Mouse (Mus musculus): ENCODE results near the gene Fam171a2. TPM values are rescaled to one million over a fixed set of nuclear protein-coding genes. Genes with fewer than 3 reads are reported as not detected.

Fam171a2 gene
- polyA plus RNA-seq, 1 experiment from 2014 or later = 4.6 TPM

DNA sequence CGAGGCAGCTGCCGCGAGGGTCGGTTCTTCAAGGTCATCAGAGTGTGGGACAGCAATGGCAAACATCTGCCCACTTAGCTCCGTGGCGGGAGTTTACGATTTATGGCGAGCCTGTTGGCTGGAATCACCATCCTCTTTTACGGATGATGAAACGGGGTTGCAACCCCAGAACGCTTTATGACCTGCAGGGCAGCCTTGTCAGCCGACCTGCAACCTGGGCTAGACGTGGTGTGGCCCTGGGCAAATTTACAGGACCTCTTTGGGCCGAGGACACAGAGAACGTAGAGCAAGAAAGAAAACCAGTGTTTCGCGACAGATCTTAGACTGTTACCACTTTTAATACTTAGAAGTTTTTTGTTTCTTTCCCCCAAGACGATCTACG, 39.7 kb downstream of the Fam171a2 start, which contains the start of gene Slc25a39:
Slc25a39 (minus strand) TSS at position 113 of the 382 bp plus-strand sequence.
- WGBS = under 1% methylated on average over 19 of the region's 19 CpGs
- H3K27ac ChIP-seq (replicated peaks in 1 of 2; ENCODE audit: control insufficient read depth in 1 of 2, insufficient read depth in 1 of 2, low read depth in 2 of 2, low read length in 2 of 2) = peak within 1 kb of the TSS; percentile 99
- H3K4me3 ChIP-seq (ENCODE audit: control insufficient read depth in 1 of 2, insufficient read depth in 1 of 2, low read depth in 1 of 2, low read length in 2 of 2) = peak within 1 kb of the TSS; percentile 79 to 88
- H3K9me3 ChIP-seq (ENCODE audit: control insufficient read depth, low read length) = no peaks in the 10 kb centered on the region
- no peak for ATAC-seq (ENCODE audit: insufficient number of reproducible peaks, insufficient read depth, low FRiP score, low read depth)
- peaks cover 33% of the 10 kb centered on the region for H3K36me3 ChIP-seq (ENCODE audit: control insufficient read depth, insufficient read depth, low read length)
- H3K27me3 ChIP-seq (ENCODE audit: control insufficient read depth, insufficient read depth, low read length) = no peaks in the 10 kb centered on the region
- H3K4me2 ChIP-seq (ENCODE audit: low read length) = peak within 1 kb of the TSS; percentile 75
- H3K9ac ChIP-seq (ENCODE audit: low read length) = peak within 1 kb of the TSS; percentile 94
- peaks cover 14 to 25% of the 10 kb centered on the region in 2 experiments for H3K4me1 ChIP-seq (ENCODE audit: control insufficient read depth in 2 of 2, insufficient read depth in 2 of 2, low read length in 2 of 2)

DNA sequence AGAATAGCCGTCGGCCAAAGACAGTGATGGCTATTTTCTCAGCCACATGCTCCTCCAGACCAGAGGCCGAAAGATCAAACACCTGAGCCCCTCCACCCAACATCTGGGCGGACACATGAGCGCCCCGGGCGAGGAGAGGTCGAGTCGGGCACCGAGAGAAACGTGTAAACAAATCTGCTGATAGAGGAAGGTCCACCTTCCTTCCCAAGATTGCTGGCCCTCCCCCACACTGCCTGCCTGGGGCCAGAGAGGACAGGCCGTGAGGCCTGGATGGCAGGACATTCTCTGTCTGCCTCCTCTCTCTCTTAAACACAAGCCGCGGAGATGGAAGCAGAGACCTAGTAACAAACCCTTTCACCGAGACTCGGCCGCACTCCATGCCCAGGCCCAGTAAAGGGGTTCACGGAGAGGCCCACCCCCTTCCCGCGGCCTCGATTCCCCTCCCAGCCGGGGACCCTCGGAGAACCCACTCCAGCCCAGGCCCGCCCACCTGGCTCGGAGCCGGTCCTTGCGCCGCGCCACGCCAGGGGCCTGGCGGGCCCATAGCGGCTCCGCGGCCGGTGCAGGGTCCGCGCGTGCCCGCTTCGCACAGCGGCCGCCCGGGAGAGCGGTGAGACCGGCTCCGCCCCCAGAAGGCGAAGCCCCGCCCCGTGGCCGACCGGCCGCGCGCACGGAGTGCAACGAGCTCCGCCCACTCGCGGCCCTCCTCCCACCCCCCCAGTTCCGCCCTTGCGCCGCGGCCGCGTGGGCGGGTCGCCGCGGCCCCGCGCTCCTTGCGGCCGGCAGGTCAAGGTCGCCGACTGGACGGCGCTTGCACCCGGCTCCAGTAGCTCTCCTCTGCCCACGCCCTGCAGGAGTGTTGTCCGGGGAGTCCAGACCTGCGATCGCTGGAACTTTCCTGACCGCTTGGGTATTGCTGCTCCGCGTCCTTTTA, 40.3 kb downstream of the Fam171a2 start:
- peak; percentile 75 for ATAC-seq (ENCODE audit: insufficient number of reproducible peaks, insufficient read depth, low FRiP score, low read depth)
- under 1% methylated on average over 85 of the region's 85 CpGs for WGBS
- H3K27me3 ChIP-seq (ENCODE audit: control insufficient read depth, insufficient read depth, low read length) = no peaks in the 10 kb centered on the region

DNA sequence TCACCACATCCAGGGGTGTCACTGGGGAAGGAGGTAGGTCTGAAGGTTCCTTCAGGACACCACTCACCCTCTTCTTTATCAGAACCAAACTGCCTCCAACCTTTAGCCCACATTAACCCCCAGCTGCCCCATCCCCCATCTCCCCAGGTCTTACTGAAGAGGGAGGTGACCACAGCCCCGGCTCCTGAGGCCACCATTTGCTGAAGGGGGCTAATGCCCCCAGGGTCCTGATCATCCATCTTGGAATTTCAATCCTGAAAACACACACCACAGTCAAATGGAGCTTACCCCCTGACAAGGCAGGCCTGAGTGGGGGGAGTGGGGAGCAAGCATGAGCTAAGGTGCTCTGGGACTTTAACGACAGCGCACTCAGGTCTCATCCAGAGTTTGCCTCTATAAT, 41.1 kb downstream of the Fam171a2 start:
- Histone ChIP-seq H3K36me3 (ENCODE audit: control insufficient read depth, insufficient read depth, low read length) (peaks cover 41% of the 10 kb centered on the region), H3K9ac (ENCODE audit: low read length) (peak overlapping the region; percentile 94), H3K4me3 (ENCODE audit: control insufficient read depth in 1 of 2, insufficient read depth in 1 of 2, low read depth in 1 of 2, low read length in 2 of 2) (peak overlapping the region; percentile 79 to 88), H3K9me3 (ENCODE audit: control insufficient read depth, low read length) (no peaks in the 10 kb centered on the region), H3K27ac (replicated peaks in 1 of 2; ENCODE audit: control insufficient read depth in 1 of 2, insufficient read depth in 1 of 2, low read depth in 2 of 2, low read length in 2 of 2) (peak overlapping the region; percentile 94 to 99), H3K27me3 (ENCODE audit: control insufficient read depth, insufficient read depth, low read length) (peaks cover 2% of the 10 kb centered on the region; the same call in 1 of the 2 replicates), H3K4me2 (ENCODE audit: low read length) (peak overlapping the region; percentile 75), H3K4me1 (ENCODE audit: control insufficient read depth in 2 of 2, insufficient read depth in 2 of 2, low read length in 2 of 2) (peaks cover 13 to 24% of the 10 kb centered on the region in 2 experiments)
- no peak for ATAC-seq (ENCODE audit: insufficient number of reproducible peaks, insufficient read depth, low FRiP score, low read depth)
- WGBS = 2% methylated on average over 3 of the region's 3 CpGs

More for the DNA sequence above, 40.3 kb downstream of the Fam171a2 start:
- Histone ChIP-seq H3K27ac (replicated peaks in 1 of 2; ENCODE audit: control insufficient read depth in 1 of 2, insufficient read depth in 1 of 2, low read depth in 2 of 2, low read length in 2 of 2) (peak overlapping the region; percentile 99), H3K36me3 (ENCODE audit: control insufficient read depth, insufficient read depth, low read length) (peaks cover 40% of the 10 kb centered on the region), H3K4me2 (ENCODE audit: low read length) (peak overlapping the region; percentile 75), H3K4me3 (ENCODE audit: control insufficient read depth in 1 of 2, insufficient read depth in 1 of 2, low read depth in 1 of 2, low read length in 2 of 2) (peak overlapping the region; percentile 79 to 88), H3K9ac (ENCODE audit: low read length) (peak overlapping the region; percentile 94), H3K4me1 (ENCODE audit: control insufficient read depth in 2 of 2, insufficient read depth in 2 of 2, low read length in 2 of 2) (peaks cover 14 to 25% of the 10 kb centered on the region in 2 experiments), H3K9me3 (ENCODE audit: control insufficient read depth, low read length) (no peaks in the 10 kb centered on the region)

DNA sequence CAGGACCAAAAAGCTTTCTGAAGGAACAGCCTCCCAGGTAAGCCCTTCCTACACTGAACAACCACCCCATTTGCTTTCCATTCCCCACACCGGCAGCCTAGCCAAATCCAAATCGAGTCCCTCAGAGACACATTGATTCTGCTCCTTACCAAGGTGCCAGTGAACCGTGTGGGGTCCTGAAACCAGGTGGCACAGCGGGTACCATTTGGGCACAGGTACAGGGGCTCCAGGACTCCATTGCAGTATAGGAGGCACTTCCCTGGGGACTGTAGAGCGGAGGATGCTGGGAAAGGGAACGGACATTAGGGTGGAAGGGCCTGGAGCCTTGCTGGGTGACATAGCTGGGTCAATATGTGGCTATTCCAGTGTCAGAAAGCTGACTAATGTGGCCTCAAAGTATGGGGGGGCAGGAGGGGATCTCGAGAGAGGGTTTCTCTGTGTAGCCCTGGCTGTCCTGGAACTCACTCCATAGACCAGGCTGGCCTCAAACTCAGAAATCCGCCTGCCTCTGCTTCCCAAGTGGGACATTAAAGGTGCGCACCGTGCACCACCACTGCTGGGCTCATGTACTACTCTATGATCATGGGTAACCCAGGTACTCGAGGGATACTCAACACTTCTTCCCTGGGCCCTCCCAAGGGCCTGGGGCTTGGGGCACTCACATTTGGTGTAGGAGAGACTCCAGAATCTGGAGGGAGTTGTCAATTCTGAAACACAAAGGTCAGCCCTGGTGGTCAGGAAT, 41.8 kb downstream of the Fam171a2 start:
- H3K27ac ChIP-seq (replicated peaks in 1 of 2; ENCODE audit: control insufficient read depth in 1 of 2, insufficient read depth in 1 of 2, low read depth in 2 of 2, low read length in 2 of 2) = peak overlapping the region in 1 of 2 experiments; percentile 99; a peak in 1 of 4 replicates
- ATAC-seq (ENCODE audit: insufficient number of reproducible peaks, insufficient read depth, low FRiP score, low read depth) = no peak
- peak overlapping the region; percentile 79 to 88 for H3K4me3 ChIP-seq (ENCODE audit: control insufficient read depth in 1 of 2, insufficient read depth in 1 of 2, low read depth in 1 of 2, low read length in 2 of 2)
- no peaks in the 10 kb centered on the region for H3K9me3 ChIP-seq (ENCODE audit: control insufficient read depth, low read length)
- peak overlapping the region; percentile 75 for H3K4me2 ChIP-seq (ENCODE audit: low read length)
- peak overlapping the region; percentile 94 for H3K9ac ChIP-seq (ENCODE audit: low read length)
- WGBS = 82% methylated on average over 11 of the region's 11 CpGs
- H3K36me3 ChIP-seq (ENCODE audit: control insufficient read depth, insufficient read depth, low read length) = peaks cover 41% of the 10 kb centered on the region
- H3K27me3 ChIP-seq (ENCODE audit: control insufficient read depth, insufficient read depth, low read length) = peaks cover 8% of the 10 kb centered on the region
- H3K4me1 ChIP-seq (ENCODE audit: control insufficient read depth in 2 of 2, insufficient read depth in 2 of 2, low read length in 2 of 2) = peaks cover 13 to 21% of the 10 kb centered on the region in 2 experiments

DNA sequence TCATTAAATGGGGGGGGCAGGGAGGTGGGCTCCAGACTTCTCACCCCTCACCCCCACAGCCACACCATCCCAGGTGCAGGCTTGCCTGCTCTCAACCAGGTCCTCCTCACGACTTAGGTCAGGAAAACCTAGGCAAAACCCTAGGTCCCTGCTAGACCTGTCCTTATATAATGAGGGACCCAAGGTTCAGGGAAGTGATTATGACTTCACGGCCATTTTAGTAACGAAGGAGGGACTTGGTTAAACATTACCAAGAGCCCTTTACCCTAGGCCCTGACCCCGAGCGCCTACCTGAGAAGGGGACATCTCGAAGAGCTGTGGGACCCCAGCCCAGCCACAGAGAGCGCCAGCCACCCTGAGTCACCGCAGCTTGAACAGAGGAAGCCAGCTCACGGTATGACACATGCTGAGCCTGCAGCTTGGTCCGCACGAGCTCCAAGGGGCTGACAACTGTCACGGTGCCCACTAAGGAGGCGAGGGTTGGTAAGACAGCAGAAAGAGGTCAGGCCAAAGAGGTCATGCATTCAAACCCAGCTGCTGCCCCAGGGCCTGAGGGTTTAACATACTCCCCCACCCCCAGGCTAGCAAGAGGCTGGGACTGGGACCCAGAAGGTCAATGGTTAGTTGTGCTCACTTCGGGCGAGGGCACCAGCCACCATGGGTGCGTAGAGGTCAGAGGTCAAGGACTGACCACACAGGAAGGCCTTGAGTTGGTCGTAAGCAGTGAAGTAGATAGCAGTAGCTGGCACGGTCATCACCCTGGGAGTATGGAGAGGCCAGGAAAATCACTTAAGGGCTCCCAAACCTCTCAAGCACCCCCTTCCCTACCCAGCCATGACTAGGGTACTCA, 43.1 kb downstream of the Fam171a2 start:
- H3K36me3 ChIP-seq (ENCODE audit: control insufficient read depth, insufficient read depth, low read length) = peaks cover 41% of the 10 kb centered on the region
- ATAC-seq (ENCODE audit: insufficient number of reproducible peaks, insufficient read depth, low FRiP score, low read depth) = no peak
- 0 out of 2 replicates have a peak overlapping the region, but pooled peaks have one; percentile 75 for H3K4me2 ChIP-seq (ENCODE audit: low read length)
- 84% methylated on average over 18 of the region's 18 CpGs for WGBS
- peaks cover 21% of the 10 kb centered on the region for H3K27me3 ChIP-seq (ENCODE audit: control insufficient read depth, insufficient read depth, low read length)
- H3K9me3 ChIP-seq (ENCODE audit: control insufficient read depth, low read length) = no peaks in the 10 kb centered on the region
- H3K4me1 ChIP-seq (ENCODE audit: control insufficient read depth in 2 of 2, insufficient read depth in 2 of 2, low read length in 2 of 2) = peaks cover 13 to 24% of the 10 kb centered on the region in 2 experiments
- H3K4me3 ChIP-seq (ENCODE audit: control insufficient read depth in 1 of 2, insufficient read depth in 1 of 2, low read depth in 1 of 2, low read length in 2 of 2) = no peak overlapping the region
- no peak overlapping the region; the same call in 1 of the 2 replicates for H3K9ac ChIP-seq (ENCODE audit: low read length)
- H3K27ac ChIP-seq (replicated peaks in 1 of 2; ENCODE audit: control insufficient read depth in 1 of 2, insufficient read depth in 1 of 2, low read depth in 2 of 2, low read length in 2 of 2) = no peak overlapping the region

DNA sequence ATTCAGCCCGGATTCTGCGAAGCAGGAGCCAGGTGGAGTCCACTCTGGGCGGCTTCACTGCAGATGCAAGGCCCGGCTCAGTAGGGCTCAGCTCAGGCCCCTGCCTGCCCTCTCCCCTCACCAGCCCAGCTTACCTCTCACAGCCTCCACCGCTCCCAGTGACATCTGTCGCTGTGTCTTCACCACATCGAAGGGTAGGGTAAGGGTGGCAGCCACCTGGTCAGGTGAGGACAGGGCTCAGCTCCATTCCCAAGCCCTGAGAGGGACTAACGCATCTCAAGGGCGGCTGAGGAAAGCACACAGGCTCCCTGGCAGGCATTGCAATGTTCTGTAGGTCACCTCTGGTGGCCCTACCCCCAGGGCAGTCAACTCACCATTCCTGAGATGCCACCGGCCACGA, 43.8 kb downstream of the Fam171a2 start:
- H3K27ac ChIP-seq (replicated peaks in 1 of 2; ENCODE audit: control insufficient read depth in 1 of 2, insufficient read depth in 1 of 2, low read depth in 2 of 2, low read length in 2 of 2) = no peak overlapping the region
- peaks cover 41% of the 10 kb centered on the region for H3K36me3 ChIP-seq (ENCODE audit: control insufficient read depth, insufficient read depth, low read length)
- peaks cover 28% of the 10 kb centered on the region for H3K27me3 ChIP-seq (ENCODE audit: control insufficient read depth, insufficient read depth, low read length)
- no peak for ATAC-seq (ENCODE audit: insufficient number of reproducible peaks, insufficient read depth, low FRiP score, low read depth)
- H3K4me2 ChIP-seq (ENCODE audit: low read length) = no peak overlapping the region
- WGBS = 93% methylated on average over 11 of the region's 11 CpGs
- peaks cover 13 to 23% of the 10 kb centered on the region in 2 experiments for H3K4me1 ChIP-seq (ENCODE audit: control insufficient read depth in 2 of 2, insufficient read depth in 2 of 2, low read length in 2 of 2)
- no peaks in the 10 kb centered on the region for H3K9me3 ChIP-seq (ENCODE audit: control insufficient read depth, low read length)
- no peak overlapping the region for H3K4me3 ChIP-seq (ENCODE audit: control insufficient read depth in 1 of 2, insufficient read depth in 1 of 2, low read depth in 1 of 2, low read length in 2 of 2)
- no peak overlapping the region for H3K9ac ChIP-seq (ENCODE audit: low read length)

All from heart, embryonic 14.5 days (tissue).